Mouse (Mus musculus) neural tube, embryonic 15.5 days (tissue): ENCODE results near the gene Paqr3. TPM values are rescaled to one million over a fixed set of nuclear protein-coding genes. Genes with fewer than 3 reads are reported as not detected.

Experiments used
- ATAC-seq: fragments of 200-750 bp; cut with Nextera tagmentation; 2 replicates; pipeline ENCODE4 v1.8.0; 2017; ENCODE audit warnings: mild to moderate bottlenecking, moderate TSS enrichment, moderate library complexity; ENCODE audit not compliant: low FRiP score
- H3K27ac ChIP-seq: fragments of 300-500 bp; sonication (generic); replicated peaks from 2 replicates; pipeline ENCODE4 v1.5.1; 2015; ENCODE audit warnings: mild to moderate bottlenecking, inconsistent platforms
- H3K27me3 ChIP-seq: fragments of 300-500 bp; sonication (generic); replicated peaks from 2 replicates; pipeline ENCODE4 v1.6.1; 2015; ENCODE audit warnings: inconsistent platforms
- H3K36me3 ChIP-seq: fragments of 300-500 bp; sonication (generic); 2 replicates; pipeline ENCODE4 v1.6.1; 2015; ENCODE audit warnings: inconsistent platforms
- H3K4me1 ChIP-seq: fragments of 300-500 bp; sonication (generic); 2 replicates; pipeline ENCODE4 v1.6.1; 2015; ENCODE audit warnings: inconsistent platforms
- H3K4me2 ChIP-seq: fragments of 300-500 bp; sonication (generic); 2 replicates; pipeline ENCODE4 v1.6.1; 2015; ENCODE audit warnings: inconsistent platforms, mild to moderate bottlenecking, moderate library complexity
- H3K4me3 ChIP-seq: fragments of 300-500 bp; sonication (generic); replicated peaks from 2 replicates; pipeline ENCODE4 v1.5.1; 2015; ENCODE audit warnings: mild to moderate bottlenecking, inconsistent platforms
- H3K9ac ChIP-seq: fragments of 300-500 bp; sonication (generic); replicated peaks from 2 replicates; pipeline ENCODE4 v1.6.1; 2015; ENCODE audit warnings: mild to moderate bottlenecking, inconsistent platforms
- H3K9me3 ChIP-seq: fragments of 300-500 bp; sonication (generic); replicated peaks from 2 replicates; pipeline ENCODE4 v1.6.1; 2016; ENCODE audit warnings: inconsistent platforms
- WGBS: fragments of 180-500 bp; shearing (Covaris S2); methylation state at CpG from one replicate; pipeline ENCODE4 v1.1.7; 2015; ENCODE audit warnings: mixed read lengths; 5-methylcytosine and 5-hydroxymethylcytosine counted together
- polyA plus RNA-seq: library from polyadenylated mRNA; unstranded; fragments of >200 nt; fragmentation: Nextera tagmentation; extraction: Ambion mirVana; gene quantifications from 2 replicates; pipeline ENCODE4 v1.2.1, GENCODE M21; 2015

Paqr3 gene
- polyA plus RNA-seq, 1 experiment from 2014 or later, result 17.6 TPM

DNA sequence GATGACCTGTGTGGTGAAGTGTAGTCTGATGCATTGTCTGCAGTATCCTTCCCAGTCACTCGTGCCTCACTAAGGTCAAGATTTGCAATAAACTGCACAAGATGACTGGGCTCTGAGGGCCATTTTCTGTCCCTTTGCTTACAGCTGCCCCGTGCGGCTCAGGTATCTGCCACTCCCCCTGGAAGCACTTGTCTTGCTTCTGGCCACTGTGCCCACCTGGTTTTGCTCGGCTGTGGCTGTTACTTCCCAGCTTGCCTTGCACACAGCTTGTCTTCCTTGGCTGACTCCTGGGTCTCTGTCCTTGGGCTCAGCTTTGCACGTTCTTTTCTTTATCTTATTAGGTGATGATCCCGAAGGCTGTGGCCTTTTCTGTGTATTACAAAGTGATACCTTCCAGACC lies 27.7 kb downstream of the Paqr3 start:
- H3K27me3 ChIP-seq, result no peaks in the 10 kb centered on the region
- H3K4me3 ChIP-seq, result no peak overlapping the region
- H3K4me1 ChIP-seq, result no peaks in the 10 kb centered on the region
- H3K4me2 ChIP-seq, result no peak overlapping the region
- ATAC-seq, result no peak
- peaks cover 39% of the 10 kb centered on the region for H3K36me3 ChIP-seq
- no peak overlapping the region for H3K9ac ChIP-seq
- H3K9me3 ChIP-seq, result no peaks in the 10 kb centered on the region
- H3K27ac ChIP-seq, result no peak overlapping the region
- WGBS, result 90% methylated on average over 6 of the region's 6 CpGs

DNA sequence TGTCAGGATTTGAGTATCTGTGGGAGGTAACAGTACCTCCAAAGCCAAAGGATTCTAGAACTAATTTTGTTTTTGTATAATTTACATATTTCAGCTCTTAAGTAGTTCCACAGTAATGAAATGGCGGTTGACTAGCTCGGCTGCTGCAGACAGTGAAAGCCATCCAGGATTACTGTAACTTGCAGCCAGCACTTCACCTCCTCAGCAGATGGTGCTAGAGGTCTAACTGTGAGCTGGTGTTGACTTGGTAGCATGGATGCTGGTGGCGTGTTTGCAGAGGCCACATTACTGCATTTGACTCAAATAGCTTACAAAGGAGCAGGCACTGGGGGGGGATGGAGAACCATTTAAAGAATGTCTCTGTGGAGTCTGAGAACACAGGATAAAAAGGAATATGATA lies 29.9 kb downstream of the Paqr3 start:
- Histone ChIP-seq H3K9me3 (no peaks in the 10 kb centered on the region), H3K9ac (no peak overlapping the region), H3K4me1 (no peaks in the 10 kb centered on the region), H3K4me2 (no peak overlapping the region), H3K27me3 (no peaks in the 10 kb centered on the region), H3K27ac (no peak overlapping the region), H3K36me3 (peaks cover 24% of the 10 kb centered on the region), H3K4me3 (no peak overlapping the region)
- no peak for ATAC-seq
- 70% methylated on average over 3 of the region's 3 CpGs for WGBS

DNA sequence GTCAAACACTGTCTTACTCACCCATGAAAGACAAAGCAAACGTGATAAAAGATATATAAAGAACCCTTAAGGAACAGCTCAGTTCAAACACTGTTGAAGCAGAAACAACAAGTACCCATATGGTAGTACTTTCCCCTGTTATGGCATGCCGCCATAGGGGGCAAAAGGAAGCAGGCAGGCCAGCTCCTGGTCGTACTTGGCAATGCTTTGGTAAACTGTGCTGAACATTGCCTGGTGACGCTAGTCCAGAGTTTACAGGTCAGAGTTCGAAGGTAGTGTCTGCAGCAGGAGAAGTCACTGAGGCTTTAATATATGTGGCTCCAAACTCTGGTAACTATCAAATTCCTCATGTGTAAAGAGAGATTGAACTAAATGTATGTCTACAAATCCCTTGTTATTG lies 32.8 kb downstream of the Paqr3 start:
- ATAC-seq, result no peak
- 83% methylated on average over 5 of the region's 5 CpGs for WGBS
- Histone ChIP-seq H3K9ac (no peak overlapping the region), H3K27ac (no peak overlapping the region), H3K9me3 (no peaks in the 10 kb centered on the region), H3K27me3 (no peaks in the 10 kb centered on the region), H3K4me1 (no peaks in the 10 kb centered on the region), H3K4me2 (no peak overlapping the region), H3K4me3 (no peak overlapping the region), H3K36me3 (0 out of 2 replicates have a peak, but pooled peaks cover 6% of the 10 kb centered on the region)

DNA sequence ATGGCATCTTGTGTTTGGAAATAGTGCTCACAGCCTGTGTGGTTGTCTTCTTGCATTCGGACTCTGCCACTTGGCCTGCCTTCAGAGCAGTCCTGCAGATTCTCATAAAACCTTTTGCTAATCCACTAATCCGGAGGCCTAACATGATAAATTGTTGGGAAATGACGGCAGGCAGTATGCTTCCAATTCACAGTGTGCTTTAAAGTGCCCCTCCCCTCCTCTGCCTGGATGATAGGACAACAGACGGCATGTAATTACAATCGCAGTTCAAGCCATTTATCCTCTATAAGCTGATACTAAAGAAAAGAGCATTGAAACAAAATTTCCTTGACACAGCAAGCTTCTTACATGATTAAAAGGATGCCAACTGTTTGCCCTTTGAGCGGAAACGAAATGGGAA lies 33.7 kb downstream of the Paqr3 start:
- Histone ChIP-seq H3K36me3 (no peaks in the 10 kb centered on the region), H3K27me3 (no peaks in the 10 kb centered on the region), H3K27ac (no peak overlapping the region), H3K9me3 (no peaks in the 10 kb centered on the region), H3K4me2 (no peak overlapping the region), H3K4me3 (no peak overlapping the region), H3K9ac (no peak overlapping the region), H3K4me1 (no peaks in the 10 kb centered on the region)
- WGBS, result 46% methylated on average over 7 of the region's 7 CpGs
- no peak for ATAC-seq

DNA sequence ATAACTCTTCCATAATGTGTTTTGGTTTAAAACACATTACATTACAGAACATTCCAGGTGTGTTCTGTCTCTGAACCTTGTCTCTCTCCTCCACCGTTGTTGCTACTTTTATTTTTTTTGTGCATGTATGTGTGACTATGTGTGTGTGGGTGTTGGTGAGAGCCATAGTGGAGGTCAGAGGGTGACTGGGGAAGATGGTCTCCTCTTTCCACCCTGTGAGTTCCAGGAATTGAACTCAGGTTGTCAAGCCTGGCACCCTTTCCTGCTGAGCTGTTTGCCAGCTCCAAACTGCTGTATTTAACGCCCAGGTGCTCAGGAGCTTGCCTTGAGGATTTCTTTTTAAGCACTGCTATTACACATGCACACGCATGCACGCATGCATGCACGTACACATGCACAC lies 35.2 kb downstream of the Paqr3 start:
- Histone ChIP-seq H3K4me2 (no peak overlapping the region), H3K4me1 (no peaks in the 10 kb centered on the region), H3K27me3 (no peaks in the 10 kb centered on the region), H3K27ac (no peak overlapping the region), H3K9me3 (no peaks in the 10 kb centered on the region), H3K9ac (no peak overlapping the region), H3K36me3 (no peaks in the 10 kb centered on the region), H3K4me3 (no peak overlapping the region)
- WGBS, result 96% methylated on average over 5 of the region's 5 CpGs
- ATAC-seq, result no peak

DNA sequence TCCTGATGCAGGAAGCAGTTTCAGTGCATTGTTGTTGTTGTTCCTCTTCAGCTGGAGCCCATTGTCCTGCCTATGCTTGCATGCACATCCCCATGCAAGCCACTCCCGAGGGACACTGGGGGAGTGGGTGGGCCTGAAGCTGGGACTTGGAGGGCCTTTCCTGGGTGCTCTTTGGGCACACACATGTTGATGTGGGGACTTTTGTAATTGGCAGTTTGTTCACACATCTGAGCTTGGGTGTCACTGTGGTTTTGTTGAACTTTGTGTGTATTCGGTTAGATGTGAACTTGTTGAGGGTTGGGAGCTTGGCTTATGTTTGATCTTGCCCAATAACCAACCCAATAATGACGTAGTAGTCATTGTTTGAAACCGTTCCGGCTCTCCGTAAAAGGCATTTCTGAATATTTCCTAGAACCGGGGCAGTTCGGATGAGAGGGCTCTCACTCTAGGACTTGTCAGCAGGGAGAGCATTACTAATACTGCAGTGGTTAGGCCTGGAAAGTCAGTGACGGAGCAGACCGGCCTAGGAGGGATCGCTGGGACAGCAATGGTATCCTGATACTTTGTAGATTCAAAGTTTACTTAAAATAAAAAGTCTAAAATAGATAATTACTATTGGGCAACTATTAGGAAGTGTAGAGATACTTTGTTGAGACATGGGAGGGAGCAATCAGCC lies 35.8 kb downstream of the Paqr3 start:
- Histone ChIP-seq H3K36me3 (peaks cover 2% of the 10 kb centered on the region), H3K4me3 (no peak overlapping the region), H3K27me3 (no peaks in the 10 kb centered on the region), H3K4me1 (no peaks in the 10 kb centered on the region), H3K4me2 (no peak overlapping the region), H3K9me3 (no peaks in the 10 kb centered on the region), H3K9ac (no peak overlapping the region), H3K27ac (no peak overlapping the region)
- 94% methylated on average over 11 of the region's 11 CpGs for WGBS
- no peak for ATAC-seq

DNA sequence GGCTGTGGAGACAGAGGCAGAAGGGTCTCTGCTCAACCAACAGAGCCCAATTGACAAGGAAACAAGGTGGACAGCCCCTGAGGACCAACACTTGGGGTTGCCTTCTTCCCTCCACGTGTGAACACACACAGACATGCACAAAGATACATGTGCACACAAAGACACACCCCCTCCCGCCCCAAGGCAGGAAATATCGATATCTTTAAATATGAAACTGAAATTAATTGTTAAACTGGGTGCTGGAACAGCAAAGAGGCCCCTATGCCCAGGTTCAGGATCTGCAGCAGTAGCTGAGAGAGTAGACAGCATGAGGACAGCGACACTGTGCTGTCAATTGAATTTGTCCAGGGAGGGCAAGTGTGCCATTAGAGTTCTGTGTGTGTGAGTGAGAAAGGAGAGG lies 45.6 kb downstream of the Paqr3 start:
- Histone ChIP-seq H3K4me2 (no peak overlapping the region), H3K27me3 (no peaks in the 10 kb centered on the region), H3K36me3 (peaks cover 33% of the 10 kb centered on the region), H3K9me3 (no peaks in the 10 kb centered on the region), H3K4me3 (no peak overlapping the region), H3K27ac (no peak overlapping the region), H3K4me1 (no peaks in the 10 kb centered on the region), H3K9ac (no peak overlapping the region)
- ATAC-seq, result no peak
- WGBS, result 93% methylated on average over 4 of the region's 4 CpGs

DNA sequence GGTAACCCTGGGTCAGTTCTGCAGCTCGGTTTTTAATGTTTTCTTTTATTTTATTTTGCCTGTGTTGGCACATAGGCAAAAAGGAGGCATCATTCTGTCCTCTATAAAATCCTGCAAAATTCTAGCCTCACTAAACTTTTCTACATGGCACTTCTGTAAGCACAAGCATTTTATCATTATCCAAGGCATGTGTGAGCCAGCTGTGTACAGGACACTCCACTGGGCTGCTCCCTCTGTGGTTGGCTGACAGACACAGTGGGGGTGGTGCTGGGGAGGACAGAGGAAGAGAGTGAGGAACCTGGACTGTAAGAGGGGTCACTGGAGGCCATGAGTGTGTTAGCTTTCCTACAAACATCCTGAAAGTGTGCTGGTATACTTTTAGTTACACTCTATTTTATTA lies 49.4 kb downstream of the Paqr3 start:
- H3K9ac ChIP-seq, result no peak overlapping the region
- WGBS, result 80% methylated on average over 1 of the region's 1 CpGs
- H3K36me3 ChIP-seq, result peaks cover 34% of the 10 kb centered on the region
- H3K4me3 ChIP-seq, result no peak overlapping the region
- no peak overlapping the region for H3K4me2 ChIP-seq
- H3K4me1 ChIP-seq, result no peaks in the 10 kb centered on the region
- H3K27ac ChIP-seq, result no peak overlapping the region
- ATAC-seq, result no peak
- H3K9me3 ChIP-seq, result no peaks in the 10 kb centered on the region
- no peaks in the 10 kb centered on the region for H3K27me3 ChIP-seq

DNA sequence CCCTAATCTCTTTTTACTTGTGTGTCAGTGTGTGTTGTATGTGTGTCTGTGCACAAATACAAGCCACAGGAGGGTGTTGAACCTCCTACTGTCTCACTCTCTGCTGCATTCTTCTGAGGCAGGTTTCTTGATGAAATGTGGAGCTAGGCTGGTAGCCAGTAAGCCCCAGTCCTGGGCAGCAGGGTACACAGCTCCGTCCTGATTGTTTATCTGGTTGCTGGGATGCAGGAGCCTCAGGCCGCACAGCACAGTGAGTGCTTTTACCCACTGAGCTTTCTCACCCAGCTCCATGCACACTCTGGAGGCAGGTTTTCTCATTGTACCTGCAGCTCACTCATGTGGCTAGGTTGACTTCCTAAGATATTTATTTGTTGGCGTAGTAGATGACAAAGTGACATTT lies 50.5 kb downstream of the Paqr3 start:
- 65% methylated on average over 3 of the region's 3 CpGs for WGBS
- Histone ChIP-seq H3K36me3 (peaks cover 36% of the 10 kb centered on the region), H3K9me3 (no peaks in the 10 kb centered on the region), H3K27me3 (no peaks in the 10 kb centered on the region), H3K4me1 (no peaks in the 10 kb centered on the region), H3K4me2 (no peak overlapping the region), H3K27ac (no peak overlapping the region), H3K9ac (no peak overlapping the region), H3K4me3 (no peak overlapping the region)
- ATAC-seq, result no peak

DNA sequence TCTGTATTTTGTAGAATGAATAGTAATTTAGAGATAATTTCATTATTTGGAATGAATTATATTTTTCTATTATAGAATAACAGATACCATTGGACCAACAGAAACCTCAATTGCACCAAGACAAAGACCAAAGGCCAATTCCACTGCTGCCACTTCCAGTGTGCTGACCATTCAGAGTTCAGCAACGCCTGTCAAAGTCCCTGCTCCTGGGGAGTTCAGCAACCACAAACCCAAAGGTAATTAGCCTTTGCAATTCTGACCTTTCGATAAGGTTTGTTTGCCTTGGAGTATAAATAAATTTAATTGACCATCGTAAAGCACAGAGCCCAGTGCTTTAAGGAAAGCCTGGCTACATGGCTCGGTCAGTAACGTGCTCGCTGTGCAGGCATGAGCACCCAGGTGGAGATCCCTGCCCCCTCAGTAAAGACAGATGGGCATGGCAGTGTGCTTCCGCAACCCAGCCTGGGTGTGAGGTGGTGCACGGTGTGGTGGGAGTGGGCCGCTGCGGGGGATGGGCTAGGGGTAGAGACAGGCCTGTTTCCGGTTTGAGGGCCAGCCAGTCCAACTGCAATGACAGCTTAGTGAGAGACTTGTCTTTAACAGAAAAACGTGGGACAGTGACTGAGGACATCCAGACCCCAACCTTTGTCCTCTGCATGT lies 54.5 kb downstream of the Paqr3 start:
- Histone ChIP-seq H3K36me3 (peaks cover 18% of the 10 kb centered on the region), H3K4me3 (no peak overlapping the region), H3K9ac (no peak overlapping the region), H3K4me1 (no peaks in the 10 kb centered on the region), H3K27ac (no peak overlapping the region), H3K4me2 (no peak overlapping the region), H3K9me3 (no peaks in the 10 kb centered on the region), H3K27me3 (no peaks in the 10 kb centered on the region)
- 61% methylated on average over 12 of the region's 12 CpGs for WGBS
- ATAC-seq, result no peak

DNA sequence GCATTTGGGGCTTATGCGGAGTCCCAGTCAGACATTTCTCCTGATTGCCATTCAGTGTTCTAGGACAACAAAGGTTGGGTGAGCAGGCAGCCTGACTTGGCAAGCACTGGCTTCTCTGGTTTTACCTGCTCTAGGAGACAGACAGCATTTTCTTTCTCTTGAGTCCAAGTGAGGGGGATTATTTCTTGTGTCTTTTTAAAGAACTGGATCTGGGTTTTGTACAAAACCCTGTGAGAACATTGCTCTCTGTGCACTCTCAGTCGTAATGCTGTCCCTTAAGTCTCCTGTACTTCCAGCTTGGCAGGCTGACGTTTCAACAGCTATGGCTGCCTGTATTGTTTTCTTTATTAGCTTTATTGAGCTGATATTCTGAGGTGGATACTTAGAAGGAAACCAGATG lies 55.0 kb downstream of the Paqr3 start:
- H3K27ac ChIP-seq, result no peak overlapping the region
- no peaks in the 10 kb centered on the region for H3K27me3 ChIP-seq
- no peak for ATAC-seq
- H3K36me3 ChIP-seq, result 0 out of 2 replicates have a peak, but pooled peaks cover 20% of the 10 kb centered on the region
- no peak overlapping the region for H3K4me3 ChIP-seq
- no peaks in the 10 kb centered on the region for H3K9me3 ChIP-seq
- H3K4me2 ChIP-seq, result no peak overlapping the region
- 66% methylated on average over 3 of the region's 3 CpGs for WGBS
- H3K4me1 ChIP-seq, result no peaks in the 10 kb centered on the region
- no peak overlapping the region for H3K9ac ChIP-seq

DNA sequence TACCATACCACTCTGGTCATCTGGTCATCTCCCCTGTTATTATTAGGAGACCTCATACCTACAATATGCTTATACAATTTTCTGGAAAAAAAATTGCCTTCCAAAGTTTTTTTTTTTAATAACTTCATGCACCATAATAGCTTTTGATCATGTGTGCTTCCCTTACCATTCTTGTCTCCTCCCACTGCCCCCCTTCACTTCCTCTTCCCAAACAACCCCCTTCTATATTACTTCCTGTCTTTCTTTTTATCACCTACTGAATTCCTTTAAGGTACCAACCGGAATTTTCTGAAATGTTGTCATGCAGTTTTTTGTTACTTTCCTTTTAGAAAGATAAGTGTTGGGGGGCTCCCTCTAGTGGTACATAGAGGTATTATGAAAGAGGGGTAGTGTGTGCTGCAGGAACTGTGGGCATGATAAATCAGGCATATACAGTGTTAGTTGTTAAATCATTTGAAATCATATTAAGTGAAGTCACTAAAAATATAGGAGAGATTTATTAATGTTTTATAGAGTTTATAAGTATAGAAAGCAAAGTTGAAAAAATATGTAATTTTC lies 55.8 kb downstream of the Paqr3 start:
- 4% methylated on average over 1 of the region's 1 CpGs for WGBS
- no peak overlapping the region for H3K27ac ChIP-seq
- H3K4me3 ChIP-seq, result no peak overlapping the region
- no peaks in the 10 kb centered on the region for H3K4me1 ChIP-seq
- ATAC-seq, result no peak; the same call in 1 of the 2 replicates
- H3K4me2 ChIP-seq, result no peak overlapping the region
- no peaks in the 10 kb centered on the region for H3K9me3 ChIP-seq
- no peaks in the 10 kb centered on the region for H3K27me3 ChIP-seq
- H3K36me3 ChIP-seq, result 0 out of 2 replicates have a peak, but pooled peaks cover 20% of the 10 kb centered on the region
- H3K9ac ChIP-seq, result no peak overlapping the region
